In genomic region chr15:79830388-79830787, GRCm38 (mm10) we compare ENCODE assay signal across 8 mouse cellular contexts. TPM values are rescaled to one million over a fixed set of nuclear protein-coding genes. Genes with fewer than 3 reads are reported as not detected.
DNase-seq lines count a peak whose midpoint lies in the region; ATAC-seq lines count a peak whose summit lies in the region.

No protein-coding gene starts in this region.

- peaks cover 24% of the 10 kb centered on the region for H3K4me1 ChIP-seq in heart, embryonic 11.5 days (ENCODE audit: control insufficient read depth, insufficient read depth, low read length)
- H3K4me1 ChIP-seq in forebrain, embryonic 14.5 days (ENCODE audit: control insufficient read depth, insufficient read depth, low read length): peaks cover 15% of the 10 kb centered on the region
- H3K4me1 ChIP-seq in hindbrain, embryonic 14.5 days (replicated peaks; ENCODE audit: control insufficient read depth, insufficient read depth, low read length): peaks cover 78% of the 10 kb centered on the region
- peaks cover 66% of the 10 kb centered on the region for H3K4me1 ChIP-seq in midbrain, embryonic 16.5 days (ENCODE audit: control insufficient read depth, insufficient read depth, low read length)

- H3K9me3 ChIP-seq in heart, embryonic 11.5 days (replicated peaks; ENCODE audit: control insufficient read depth, low read length): no peaks in the 10 kb centered on the region
- no peaks in the 10 kb centered on the region for H3K9me3 ChIP-seq in forebrain, embryonic 14.5 days (replicated peaks; ENCODE audit: control insufficient read depth, low read length)
- no peaks in the 10 kb centered on the region for H3K9me3 ChIP-seq in hindbrain, embryonic 14.5 days (ENCODE audit: control insufficient read depth, low read length)
- no peaks in the 10 kb centered on the region for H3K9me3 ChIP-seq in midbrain, embryonic 16.5 days (replicated peaks; ENCODE audit: control insufficient read depth, low read length, poor library complexity, severe bottlenecking)

- peak; percentile 79 to 89 for DNase-seq in heart, adult 18-20 months
- peak; percentile 83 for DNase-seq in c-Kit-positive CD71-negative TER-119-negative erythroid progenitor cells, embryonic 14.5 days (ENCODE audit: low read depth)
- DNase-seq in forebrain, embryonic 14.5 days (ENCODE audit: low spot score): peak; percentile 89
- peak; percentile 91 for DNase-seq in hindbrain, embryonic 14.5 days (ENCODE audit: low spot score)
- peak; percentile 87 for DNase-seq in left cerebral cortex, postnatal 25 days (ENCODE audit: low spot score in 2 of 2)
- peak; percentile 33 to 69 for DNase-seq in spleen, postnatal 14 days (ENCODE audit: low spot score in 2 of 2)

- WGBS in heart, embryonic 11.5 days (ENCODE audit: insufficient replicate concordance): 13% methylated on average over 4 of the region's 4 CpGs
- 12% methylated on average over 4 of the region's 4 CpGs for WGBS in forebrain, embryonic 14.5 days
- WGBS in hindbrain, embryonic 14.5 days: 12% methylated on average over 4 of the region's 4 CpGs
- 10% methylated on average over 4 of the region's 4 CpGs for WGBS in midbrain, embryonic 16.5 days

- peaks cover 3% of the 10 kb centered on the region; the same call in 1 of the 2 replicates for H3K36me3 ChIP-seq in heart, embryonic 11.5 days (ENCODE audit: control insufficient read depth, insufficient read depth, low read length)
- H3K36me3 ChIP-seq in forebrain, embryonic 14.5 days (ENCODE audit: control insufficient read depth, insufficient read depth, low read length): peaks cover 38% of the 10 kb centered on the region
- H3K36me3 ChIP-seq in hindbrain, embryonic 14.5 days (replicated peaks; ENCODE audit: control insufficient read depth, insufficient read depth): peaks cover 40% of the 10 kb centered on the region
- peaks cover 6% of the 10 kb centered on the region; the same call in 1 of the 2 replicates for H3K36me3 ChIP-seq in midbrain, embryonic 16.5 days (ENCODE audit: control insufficient read depth, insufficient read depth, low read length)

- no peak overlapping the region for H3K4me3 ChIP-seq in heart, embryonic 11.5 days (ENCODE audit: low read depth, low read length)
- H3K4me3 ChIP-seq in forebrain, embryonic 14.5 days (ENCODE audit: low read depth, low read length): no peak overlapping the region
- H3K4me3 ChIP-seq in hindbrain, embryonic 14.5 days (replicated peaks; ENCODE audit: low read length): no peak overlapping the region
- H3K4me3 ChIP-seq in midbrain, embryonic 16.5 days (ENCODE audit: low read depth, low read length): no peak overlapping the region

- no peak overlapping the region for H3K27ac ChIP-seq in heart, embryonic 11.5 days (ENCODE audit: low read depth, low read length)
- H3K27ac ChIP-seq in forebrain, embryonic 14.5 days (ENCODE audit: low read depth, low read length): peak overlapping the region; percentile 5; the same call in 1 of the 2 replicates
- peak overlapping the region; percentile 26; the same call in 1 of the 2 replicates for H3K27ac ChIP-seq in hindbrain, embryonic 14.5 days
- no peak overlapping the region for H3K27ac ChIP-seq in midbrain, embryonic 16.5 days (ENCODE audit: low read length)

- H3K4me2 ChIP-seq in heart, embryonic 11.5 days: no peak overlapping the region
- no peak overlapping the region for H3K4me2 ChIP-seq in forebrain, embryonic 14.5 days (ENCODE audit: low read length)
- H3K4me2 ChIP-seq in hindbrain, embryonic 14.5 days (replicated peaks): no peak overlapping the region
- no peak overlapping the region for H3K4me2 ChIP-seq in midbrain, embryonic 16.5 days (ENCODE audit: low read length)

- no peak overlapping the region for H3K9ac ChIP-seq in heart, embryonic 11.5 days (ENCODE audit: low read depth, low read length)
- no peak overlapping the region for H3K9ac ChIP-seq in forebrain, embryonic 14.5 days (ENCODE audit: low read length)
- H3K9ac ChIP-seq in hindbrain, embryonic 14.5 days: no peak overlapping the region
- H3K9ac ChIP-seq in midbrain, embryonic 16.5 days (ENCODE audit: low read depth, low read length): peak overlapping the region; percentile 15; the same call in 1 of the 2 replicates

- no peak for ATAC-seq in heart, embryonic 11.5 days (replicated peaks; ENCODE audit: insufficient number of reproducible peaks, low FRiP score, low TSS enrichment)
- ATAC-seq in forebrain, embryonic 14.5 days: no peak
- ATAC-seq in hindbrain, embryonic 14.5 days (ENCODE audit: low FRiP score): no peak
- no peak for ATAC-seq in midbrain, embryonic 16.5 days

- H3K27me3 ChIP-seq in heart, embryonic 11.5 days (ENCODE audit: control insufficient read depth, insufficient read depth, low read length): no peaks in the 10 kb centered on the region
- no peaks in the 10 kb centered on the region for H3K27me3 ChIP-seq in forebrain, embryonic 14.5 days (replicated peaks; ENCODE audit: control insufficient read depth, insufficient read depth, low read length)
- H3K27me3 ChIP-seq in hindbrain, embryonic 14.5 days (ENCODE audit: control insufficient read depth, insufficient read depth, low read length): no peaks in the 10 kb centered on the region
- no peaks in the 10 kb centered on the region for H3K27me3 ChIP-seq in midbrain, embryonic 16.5 days (ENCODE audit: control insufficient read depth, insufficient read depth, low read depth, low read length)

- intact Hi-C loops in left cerebral cortex, postnatal 25 days (cut with DNase I): loop anchor here (2.0 to 5.0 kb wide), 3 partner anchors 78 to 252 kb away; no protein-coding TSS in a partner anchor

RNA-seq across cellular contexts. Expression of gene Npcd, which starts 3.6 kb away (rescaled TPM):
- total RNA-seq in heart, adult 18-20 months (2021): 1 to 10 TPM in 1 of 2 experiments, not detected in 1; 1.0 TPM
- polyA plus RNA-seq in heart, embryonic 11.5 days (2014; fragmentation: Nextera tagmentation; extraction: Ambion mirVana): 0.64 TPM in 1 of 2 replicates, not detected in the other
- not detected in 2 replicates for polyA plus RNA-seq in forebrain, embryonic 14.5 days (2014; fragmentation: Nextera tagmentation; extraction: Ambion mirVana)
- 1.4 and 5.5 TPM in 2 replicates for polyA plus RNA-seq in hindbrain, embryonic 14.5 days (2014; fragmentation: Nextera tagmentation; extraction: Ambion mirVana)
- total RNA-seq in left cerebral cortex, postnatal 25 days (2021): 10 to 100 TPM; 11.1 to 20.1 TPM
- 0.74 and 1.3 TPM in 2 replicates for polyA plus RNA-seq in midbrain, embryonic 16.5 days (2015; fragmentation: Nextera tagmentation; extraction: Ambion mirVana)

RNA-seq across cellular contexts. Expression of gene Cbx6, which starts 4.1 kb away (rescaled TPM):
- total RNA-seq in heart, adult 18-20 months (2021): 10 to 100 TPM; 17.2 to 18.2 TPM
- polyA plus RNA-seq in heart, embryonic 11.5 days (2014; fragmentation: Nextera tagmentation; extraction: Ambion mirVana): 15.7 and 17.4 TPM in 2 replicates
- polyA plus RNA-seq in forebrain, embryonic 14.5 days (2014; fragmentation: Nextera tagmentation; extraction: Ambion mirVana): 18.1 and 29.1 TPM in 2 replicates
- polyA plus RNA-seq in hindbrain, embryonic 14.5 days (2014; fragmentation: Nextera tagmentation; extraction: Ambion mirVana): 36.9 and 39.8 TPM in 2 replicates
- 100 to 1,000 TPM; 445 to 462 TPM for total RNA-seq in left cerebral cortex, postnatal 25 days (2021)
- polyA plus RNA-seq in midbrain, embryonic 16.5 days (2015; fragmentation: Nextera tagmentation; extraction: Ambion mirVana): 73.2 and 73.7 TPM in 2 replicates

RNA-seq across cellular contexts. Expression of gene Nptxr, which starts 25.8 kb away (rescaled TPM):
- 1 to 10 TPM; 1.4 to 1.5 TPM for total RNA-seq in heart, adult 18-20 months (2021)
- polyA plus RNA-seq in heart, embryonic 11.5 days (2014; fragmentation: Nextera tagmentation; extraction: Ambion mirVana): 0.58 and 0.83 TPM in 2 replicates
- polyA plus RNA-seq in forebrain, embryonic 14.5 days (2014; fragmentation: Nextera tagmentation; extraction: Ambion mirVana): 7.6 and 8.5 TPM in 2 replicates
- polyA plus RNA-seq in hindbrain, embryonic 14.5 days (2014; fragmentation: Nextera tagmentation; extraction: Ambion mirVana): 20.9 and 24.8 TPM in 2 replicates
- 100 to 1,000 TPM; 898 to 921 TPM for total RNA-seq in left cerebral cortex, postnatal 25 days (2021)
- 55.0 and 62.1 TPM in 2 replicates for polyA plus RNA-seq in midbrain, embryonic 16.5 days (2015; fragmentation: Nextera tagmentation; extraction: Ambion mirVana)

RNA-seq across cellular contexts. Expression of gene Dnal4, which starts 52.7 kb away (rescaled TPM):
- 10 to 100 TPM; 16.9 to 22.0 TPM for total RNA-seq in heart, adult 18-20 months (2021)
- polyA plus RNA-seq in heart, embryonic 11.5 days (2014; fragmentation: Nextera tagmentation; extraction: Ambion mirVana): 37.3 TPM in 2 replicates
- polyA plus RNA-seq in forebrain, embryonic 14.5 days (2014; fragmentation: Nextera tagmentation; extraction: Ambion mirVana): 96.1 and 101 TPM in 2 replicates
- polyA plus RNA-seq in hindbrain, embryonic 14.5 days (2014; fragmentation: Nextera tagmentation; extraction: Ambion mirVana): 64.6 and 67.8 TPM in 2 replicates
- 10 to 100 TPM; 46.7 to 54.9 TPM for total RNA-seq in left cerebral cortex, postnatal 25 days (2021)
- polyA plus RNA-seq in midbrain, embryonic 16.5 days (2015; fragmentation: Nextera tagmentation; extraction: Ambion mirVana): 69.0 and 76.5 TPM in 2 replicates

Comparison
In these comparisons a context has a peak if more than half of its experiments do, and no peak if none do; other contexts are left out.
1. H3K27ac ChIP-seq: peak in forebrain, embryonic 14.5 days (single experiment) and hindbrain, embryonic 14.5 days (single experiment); none in heart, embryonic 11.5 days (single experiment) and midbrain, embryonic 16.5 days (single experiment).
2. Peak in every context shown above with its lines, with median percentiles within 50 percentile points of each other: DNase-seq.